Mouse (Mus musculus) C2C12 (cell line): ENCODE measurements around the gene Rlf.

Source experiments
- CEBPB ChIP-seq: IDR thresholded peaks from one replicate; pipeline ENCODE4 v1.6.1; 2011; ENCODE audit warnings: low read depth, mild to moderate bottlenecking, control low read depth, moderate library complexity
- CTCF ChIP-seq: IDR thresholded peaks from one replicate; pipeline ENCODE4 v1.5.1; 2011; ENCODE audit not compliant: control insufficient read depth, insufficient read depth, insufficient read length
- FOSL1 ChIP-seq: IDR thresholded peaks from one replicate; pipeline ENCODE4 v1.8.0; 2011; ENCODE audit warnings: mild to moderate bottlenecking, low read length; ENCODE audit not compliant: poor library complexity, insufficient read depth, severe bottlenecking
- MAX ChIP-seq: IDR thresholded peaks from one replicate; pipeline ENCODE4 v1.6.1; 2011; ENCODE audit warnings: mild to moderate bottlenecking, control low read depth
- MYOD1 ChIP-seq: IDR thresholded peaks from one replicate; pipeline ENCODE4 v1.6.1; 2011; ENCODE audit warnings: low read depth; ENCODE audit not compliant: control insufficient read depth, insufficient read length
- MYOG ChIP-seq: IDR thresholded peaks from one replicate; pipeline ENCODE4 v1.6.1; 2011; ENCODE audit not compliant: control insufficient read depth, insufficient read length; ENCODE audit errors: extremely low read depth
- USF1 ChIP-seq: IDR thresholded peaks from one replicate; pipeline ENCODE4 v1.6.1; 2011; ENCODE audit warnings: low read depth, mild to moderate bottlenecking, control low read depth, moderate library complexity

DNA sequence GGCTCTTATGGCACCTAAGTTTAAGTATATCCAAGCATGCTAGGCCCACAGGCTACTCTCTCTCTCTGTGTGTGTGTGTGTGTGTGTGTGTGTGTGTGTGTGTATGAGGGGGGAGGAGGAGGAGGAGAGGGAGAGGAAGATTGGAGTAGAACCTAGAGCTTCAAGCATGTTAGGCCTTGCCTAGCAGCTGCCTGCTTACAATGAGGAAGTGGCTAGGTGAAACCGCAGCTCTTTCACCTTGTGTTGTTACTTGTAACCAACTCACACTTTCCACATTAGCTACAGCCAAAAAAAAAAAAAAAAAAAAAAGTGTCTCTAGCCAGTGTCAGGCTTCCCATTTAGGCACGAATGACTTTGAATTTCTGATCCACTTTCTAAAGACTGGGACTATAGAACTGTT, 18.7 kb downstream of the Rlf start:
- TF ChIP-seq USF1 (no peak), CTCF (no peak), FOSL1 (no peak), CEBPB (no peak), MYOG (no peak), MAX (no peak), MYOD1 (no peak)
